Mouse (Mus musculus) midbrain, embryonic 10.5 days (tissue): Measurements from ENCODE around the gene Olfr291. TPM values are rescaled to one million over a fixed set of nuclear protein-coding genes. Genes with fewer than 3 reads are reported as not detected.

ENCODE experiments used
- DNase-seq: peaks from one replicate; pipeline ENCODE4 v3.0.0-alpha.2; 2017; ENCODE audit warnings: low spot score
- H3K27ac ChIP-seq: fragments of 300-500 bp; sonication (generic); replicated peaks from 2 replicates; pipeline ENCODE4 v1.5.1; 2016; ENCODE audit warnings: mild to moderate bottlenecking
- H3K27me3 ChIP-seq: fragments of 300-500 bp; sonication (generic); 2 replicates; pipeline ENCODE4 v1.6.1; 2016; ENCODE audit warnings: low read depth, mild to moderate bottlenecking; ENCODE audit not compliant: poor library complexity, severe bottlenecking
- H3K36me3 ChIP-seq: fragments of 300-500 bp; sonication (generic); 2 replicates; pipeline ENCODE4 v1.6.1; 2016; ENCODE audit warnings: mild to moderate bottlenecking, moderate library complexity
- H3K4me1 ChIP-seq: fragments of 300-500 bp; sonication (generic); 2 replicates; pipeline ENCODE4 v1.6.1; 2016
- H3K4me3 ChIP-seq: fragments of 300-500 bp; sonication (generic); 2 replicates; pipeline ENCODE4 v1.5.1; 2016; ENCODE audit warnings: mild to moderate bottlenecking, moderate library complexity
- H3K9me3 ChIP-seq: fragments of 300-500 bp; sonication (generic); replicated peaks from 2 replicates; pipeline ENCODE4 v1.6.1; 2016; ENCODE audit warnings: mild to moderate bottlenecking
- WGBS: fragments of 180-500 bp; shearing (Covaris S2); methylation state at CpG from one replicate; pipeline ENCODE4 v1.1.7; 2016; 5-methylcytosine and 5-hydroxymethylcytosine counted together
- polyA plus RNA-seq: library from polyadenylated mRNA; unstranded; fragments of >200 nt; fragmentation: Nextera tagmentation; extraction: Ambion mirVana; gene quantifications from 2 replicates; pipeline ENCODE4 v1.2.1, GENCODE M21; 2016

The Olfr291 gene
- not detected in 2 replicates for polyA plus RNA-seq

GRCm38 (mm10) chr7:84853253-84853652 is at the start of gene Olfr291:
TSS of gene Olfr291 (plus strand) at chr7:84853553.
- Histone ChIP-seq H3K27me3 (no peaks in the 10 kb centered on the region), H3K4me1 (no peaks in the 10 kb centered on the region), H3K27ac (no peak within 1 kb of the TSS), H3K36me3 (no peaks in the 10 kb centered on the region), H3K4me3 (no peak within 1 kb of the TSS), H3K9me3 (no peaks in the 10 kb centered on the region)
- DNase-seq: no peak
- WGBS: 87% methylated on average over 2 of the region's 2 CpGs

DNA sequence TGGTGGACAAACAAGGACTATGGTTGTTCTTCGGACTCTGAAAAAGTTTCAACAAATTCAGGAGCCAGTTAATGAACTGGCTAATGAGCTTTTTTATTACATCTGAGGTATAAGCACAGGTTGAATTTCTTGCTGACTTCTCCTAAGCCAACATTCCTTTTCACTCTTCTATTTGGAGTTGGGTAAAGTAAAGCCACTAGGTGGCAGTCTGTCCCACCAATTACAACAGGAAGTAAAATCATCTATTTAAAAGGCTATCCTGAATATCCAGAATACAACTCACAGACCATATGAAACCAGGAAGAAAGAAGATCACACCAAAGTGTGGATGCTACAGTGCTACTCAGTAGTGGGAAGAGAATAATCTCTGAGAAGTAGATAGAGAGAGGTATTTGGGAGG is 48.1 kb upstream of the Olfr291 start:
- no peak overlapping the region for H3K4me3 ChIP-seq
- H3K27me3 ChIP-seq: no peaks in the 10 kb centered on the region
- no peak overlapping the region for H3K27ac ChIP-seq
- no peaks in the 10 kb centered on the region for H3K9me3 ChIP-seq
- H3K4me1 ChIP-seq: no peaks in the 10 kb centered on the region
- H3K36me3 ChIP-seq: no peaks in the 10 kb centered on the region
- DNase-seq: no peak
- 55% methylated on average over 1 of the region's 1 CpGs for WGBS

- no peaks in the 10 kb centered on the region for H3K9me3 ChIP-seq
- H3K36me3 ChIP-seq: no peaks in the 10 kb centered on the region
- WGBS: 90% methylated on average over 4 of the region's 4 CpGs
- H3K4me3 ChIP-seq: no peak overlapping the region
- H3K27me3 ChIP-seq: no peaks in the 10 kb centered on the region
- no peak for DNase-seq
- H3K4me1 ChIP-seq: no peaks in the 10 kb centered on the region
- H3K27ac ChIP-seq: no peak overlapping the region
Observed at GRCm38 (mm10) chr7:84806159-84806558, 47.2 kb upstream of the Olfr291 start.

GRCm38 (mm10) chr7:84884530-84884929 is 31.2 kb downstream of the Olfr291 start:
- no peak overlapping the region for H3K4me3 ChIP-seq
- 56% methylated on average over 1 of the region's 1 CpGs for WGBS
- 0 out of 2 replicates have a peak, but pooled peaks cover 10% of the 10 kb centered on the region for H3K9me3 ChIP-seq
- H3K36me3 ChIP-seq: no peaks in the 10 kb centered on the region
- no peak for DNase-seq
- no peaks in the 10 kb centered on the region for H3K4me1 ChIP-seq
- no peak overlapping the region for H3K27ac ChIP-seq
- H3K27me3 ChIP-seq: no peaks in the 10 kb centered on the region

Other genes with a start within 250 kb of the Olfr291 start
- 3.8 and 4.8 TPM in 2 replicates for gene Fah, start 246.8 kb upstream of the Olfr291 start, polyA plus RNA-seq
- gene Zfand6, start 163.6 kb upstream of the Olfr291 start, polyA plus RNA-seq: 162 and 185 TPM in 2 replicates
- not detected in 2 replicates for gene Vmn2r65, start 110.6 kb downstream of the Olfr291 start, polyA plus RNA-seq
- gene Vmn2r66, start 158.7 kb downstream of the Olfr291 start, polyA plus RNA-seq: not detected in 2 replicates